Mouse (Mus musculus): ENCODE data around the gene Wnt10a. TPM values are rescaled to one million over a fixed set of nuclear protein-coding genes. Genes with fewer than 3 reads are reported as not detected.

Gene Wnt10a
- polyA plus RNA-seq, 1 experiment from 2014 or later, result 3.2 TPM

DNA sequence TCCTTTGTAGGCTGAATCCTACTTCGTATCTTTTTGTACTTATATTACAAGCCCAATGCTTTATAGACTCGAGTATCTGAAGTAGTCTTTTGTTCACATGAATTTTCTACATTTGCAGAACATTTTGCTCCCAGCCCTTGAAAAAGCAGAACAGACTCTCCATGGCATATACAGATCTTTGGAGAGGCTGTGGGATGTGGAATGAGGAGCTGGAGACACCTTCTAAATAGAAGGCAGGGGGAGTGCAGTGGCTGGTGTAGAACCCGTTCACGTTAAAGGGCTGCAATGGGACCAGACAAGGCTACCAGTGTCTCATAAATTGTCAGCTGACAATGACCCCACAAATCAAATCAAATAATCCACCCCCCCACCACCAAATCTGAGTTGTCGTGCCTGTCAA lies 57.6 kb downstream of the Wnt10a start:
- Histone ChIP-seq H3K4me3 (replicated peaks; ENCODE audit: low read length) (no peak overlapping the region), H3K4me2 (ENCODE audit: low read depth, low read length) (no peak overlapping the region), H3K27ac (ENCODE audit: low read length) (no peak overlapping the region), H3K9ac (ENCODE audit: low read length) (no peak overlapping the region), H3K4me1 (ENCODE audit: control insufficient read depth, insufficient read depth, low read length) (no peaks in the 10 kb centered on the region), H3K36me3 (ENCODE audit: control insufficient read depth, insufficient read depth, low read length) (no peaks in the 10 kb centered on the region), H3K27me3 (ENCODE audit: control insufficient read depth, insufficient read depth, low read length) (peaks cover 33% of the 10 kb centered on the region), H3K9me3 (replicated peaks; ENCODE audit: control insufficient read depth, low read length) (no peaks in the 10 kb centered on the region)
- ATAC-seq (ENCODE audit: insufficient read depth, low FRiP score), result no peak
- 61% methylated on average over 5 of the region's 5 CpGs for WGBS

DNA sequence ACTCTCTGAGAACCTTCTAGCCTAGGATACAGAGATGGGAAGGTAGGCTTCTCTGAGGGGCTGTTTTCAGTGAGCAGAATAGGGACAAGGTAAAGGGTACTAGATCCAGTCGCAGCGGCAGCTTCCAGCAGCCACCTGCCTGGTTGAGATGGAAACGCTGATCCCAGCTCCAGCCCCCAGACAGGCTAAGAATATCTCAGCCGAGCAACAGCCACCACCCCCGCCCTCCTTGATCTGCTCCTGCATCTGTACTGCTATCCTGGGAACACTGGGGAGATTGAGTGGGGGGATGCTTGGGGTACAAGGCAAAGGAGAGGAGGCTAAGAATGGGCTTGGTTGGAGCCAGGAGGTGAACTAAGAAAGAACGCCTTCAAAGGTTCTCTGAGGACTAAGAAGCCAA lies 58.9 kb downstream of the Wnt10a start:
- Histone ChIP-seq H3K9me3 (replicated peaks; ENCODE audit: control insufficient read depth, low read length) (no peaks in the 10 kb centered on the region), H3K4me2 (ENCODE audit: low read depth, low read length) (no peak overlapping the region), H3K9ac (ENCODE audit: low read length) (no peak overlapping the region), H3K4me3 (replicated peaks; ENCODE audit: low read length) (no peak overlapping the region), H3K36me3 (ENCODE audit: control insufficient read depth, insufficient read depth, low read length) (no peaks in the 10 kb centered on the region), H3K27me3 (ENCODE audit: control insufficient read depth, insufficient read depth, low read length) (peaks cover 41% of the 10 kb centered on the region), H3K27ac (ENCODE audit: low read length) (no peak overlapping the region), H3K4me1 (ENCODE audit: control insufficient read depth, insufficient read depth, low read length) (peaks cover 3% of the 10 kb centered on the region)
- 15% methylated on average over 6 of the region's 6 CpGs for WGBS
- no peak for ATAC-seq (ENCODE audit: insufficient read depth, low FRiP score)

DNA sequence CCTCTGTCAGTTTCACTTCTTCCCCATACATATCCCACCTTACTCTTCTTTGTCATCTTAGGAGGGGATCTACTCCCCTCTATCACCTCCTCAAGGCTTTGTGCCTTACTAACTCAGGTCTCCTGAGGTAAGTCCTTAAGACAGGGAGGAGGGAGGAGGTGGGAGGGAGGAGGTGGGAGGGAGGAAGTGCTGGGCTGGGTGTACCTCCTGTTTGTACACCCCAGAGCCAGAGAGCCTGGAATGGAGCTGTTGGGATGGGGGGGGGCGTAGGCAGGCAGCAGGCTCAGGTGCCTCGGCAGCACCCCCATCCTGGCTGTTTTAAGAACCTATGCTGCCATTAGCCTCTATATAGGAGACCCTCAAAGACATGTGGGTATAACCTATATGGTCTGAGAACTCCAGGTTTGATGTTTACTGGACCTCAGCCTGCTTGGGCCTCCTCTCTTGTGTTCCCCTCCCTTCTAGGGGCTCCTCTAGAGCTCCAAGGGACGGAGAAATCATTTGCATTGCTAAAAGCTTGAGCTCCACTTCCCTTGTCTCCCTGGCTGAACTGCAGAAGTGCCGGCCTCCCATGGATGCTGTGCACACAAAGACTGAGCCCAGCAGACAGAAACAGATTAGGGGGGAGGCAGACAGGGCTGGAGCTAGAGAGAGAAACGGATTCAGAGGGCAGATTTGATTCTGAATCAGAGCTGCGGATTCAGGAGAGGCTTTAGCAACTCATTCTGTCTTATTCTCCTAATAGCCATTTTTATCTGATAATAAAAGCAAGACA lies 59.9 kb downstream of the Wnt10a start:
- H3K9me3 ChIP-seq (replicated peaks; ENCODE audit: control insufficient read depth, low read length), result no peaks in the 10 kb centered on the region
- H3K27me3 ChIP-seq (ENCODE audit: control insufficient read depth, insufficient read depth, low read length), result peaks cover 50% of the 10 kb centered on the region
- WGBS, result 19% methylated on average over 6 of the region's 6 CpGs
- peaks cover 12% of the 10 kb centered on the region for H3K4me1 ChIP-seq (ENCODE audit: control insufficient read depth, insufficient read depth, low read length)
- no peak overlapping the region for H3K4me3 ChIP-seq (replicated peaks; ENCODE audit: low read length)
- no peak overlapping the region for H3K27ac ChIP-seq (ENCODE audit: low read length)
- no peak overlapping the region for H3K4me2 ChIP-seq (ENCODE audit: low read depth, low read length)
- no peak for ATAC-seq (ENCODE audit: insufficient read depth, low FRiP score)
- H3K36me3 ChIP-seq (ENCODE audit: control insufficient read depth, insufficient read depth, low read length), result no peaks in the 10 kb centered on the region
- H3K9ac ChIP-seq (ENCODE audit: low read length), result no peak overlapping the region

Other genes starting within 250 kb of the Wnt10a start
- gene Plcd4, start 248.6 kb upstream of the Wnt10a start, polyA plus RNA-seq (2015; fragmentation: Nextera tagmentation; extraction: Ambion mirVana), result 0.25 and 0.93 TPM in 2 replicates
- gene Usp37, start 247.2 kb upstream of the Wnt10a start, polyA plus RNA-seq (2015; fragmentation: Nextera tagmentation; extraction: Ambion mirVana), result 26.4 and 27.0 TPM in 2 replicates
- gene Zfp142, start 203.3 kb upstream of the Wnt10a start, polyA plus RNA-seq (2015; fragmentation: Nextera tagmentation; extraction: Ambion mirVana), result 5.0 and 5.3 TPM in 2 replicates
- 17.0 and 17.2 TPM in 2 replicates for gene Bcs1l, start 203.2 kb upstream of the Wnt10a start, polyA plus RNA-seq (2015; fragmentation: Nextera tagmentation; extraction: Ambion mirVana)
- gene Rnf25, start 190.1 kb upstream of the Wnt10a start, polyA plus RNA-seq (2015; fragmentation: Nextera tagmentation; extraction: Ambion mirVana), result 32.1 and 33.2 TPM in 2 replicates
- gene Stk36, start 190.1 kb upstream of the Wnt10a start, polyA plus RNA-seq (2015; fragmentation: Nextera tagmentation; extraction: Ambion mirVana), result 5.2 and 5.4 TPM in 2 replicates
- 11.4 and 14.4 TPM in 2 replicates for gene Ttll4, start 129.8 kb upstream of the Wnt10a start, polyA plus RNA-seq (2015; fragmentation: Nextera tagmentation; extraction: Ambion mirVana)
- gene Cyp27a1, start 77.9 kb upstream of the Wnt10a start, polyA plus RNA-seq (2015; fragmentation: Nextera tagmentation; extraction: Ambion mirVana), result 10.4 and 11.3 TPM in 2 replicates
- gene Prkag3, start 42.3 kb upstream of the Wnt10a start, polyA plus RNA-seq (2015; fragmentation: Nextera tagmentation; extraction: Ambion mirVana), result 0.31 and 1.8 TPM in 2 replicates
- gene Wnt6, start 19.6 kb upstream of the Wnt10a start, polyA plus RNA-seq (2015; fragmentation: Nextera tagmentation; extraction: Ambion mirVana), result 2.4 and 2.8 TPM in 2 replicates
- gene Cdk5r2, start 63.4 kb downstream of the Wnt10a start, polyA plus RNA-seq (2015; fragmentation: Nextera tagmentation; extraction: Ambion mirVana), result 0.06 and 0.20 TPM in 2 replicates
- 0.15 and 0.44 TPM in 2 replicates for gene Fev, start 93.9 kb downstream of the Wnt10a start, polyA plus RNA-seq (2015; fragmentation: Nextera tagmentation; extraction: Ambion mirVana)
- gene Cryba2, start 101.6 kb downstream of the Wnt10a start, polyA plus RNA-seq (2015; fragmentation: Nextera tagmentation; extraction: Ambion mirVana), result 1.4 and 1.9 TPM in 2 replicates
- gene Cfap65, start 144.1 kb downstream of the Wnt10a start, polyA plus RNA-seq (2015; fragmentation: Nextera tagmentation; extraction: Ambion mirVana), result 0.05 and 0.07 TPM in 2 replicates
- gene Ihh, start 160.2 kb downstream of the Wnt10a start, polyA plus RNA-seq (2015; fragmentation: Nextera tagmentation; extraction: Ambion mirVana), result 19.0 and 22.0 TPM in 2 replicates